Mouse (Mus musculus) heart, embryonic 16.5 days (tissue): Measurements from ENCODE around the gene Hist2h2aa2. TPM values are rescaled to one million over a fixed set of nuclear protein-coding genes. Genes with fewer than 3 reads are reported as not detected.
A peak's percentile ranks its signal among the peaks of the same experiment; 100 is the strongest.
"Not testable (repeated sequence)": the region's sequence is repeated elsewhere in the genome, so short reads cannot be mapped to it uniquely, and the experiment has no call there.

ENCODE experiments used
- ATAC-seq: fragments of 200-750 bp; cut with Nextera tagmentation; replicated peaks from 2 replicates; pipeline ENCODE4 v1.8.0; 2017; ENCODE audit warnings: moderate number of reproducible peaks; ENCODE audit not compliant: insufficient read depth, low FRiP score; ENCODE audit errors: extremely low read depth
- H3K27ac ChIP-seq: fragments of 300-500 bp; sonication (generic); 2 replicates; pipeline ENCODE4 v1.5.1; 2014; ENCODE audit warnings: mild to moderate bottlenecking, low read length, control low read depth, moderate library complexity
- H3K27me3 ChIP-seq: fragments of 300-500 bp; sonication (generic); 2 replicates; pipeline ENCODE4 v1.6.1; 2014; ENCODE audit warnings: low read length, mixed read lengths; ENCODE audit not compliant: control insufficient read depth, insufficient read depth
- H3K36me3 ChIP-seq: fragments of 300-500 bp; sonication (generic); 2 replicates; pipeline ENCODE4 v1.6.1; 2014; ENCODE audit not compliant: control insufficient read depth, insufficient read depth
- H3K4me1 ChIP-seq: fragments of 300-500 bp; sonication (generic); 2 replicates; pipeline ENCODE4 v1.6.1; 2014; ENCODE audit warnings: low read length, mixed read lengths; ENCODE audit not compliant: control insufficient read depth, insufficient read depth
- H3K4me2 ChIP-seq: fragments of 300-500 bp; sonication (generic); 2 replicates; pipeline ENCODE4 v1.6.1; 2014; ENCODE audit warnings: low read depth, mild to moderate bottlenecking, control low read depth, low read length
- H3K4me3 ChIP-seq: fragments of 300-500 bp; sonication (generic); 2 replicates; pipeline ENCODE4 v1.5.1; 2014; ENCODE audit warnings: mild to moderate bottlenecking, control low read depth, low read length
- H3K9ac ChIP-seq: fragments of 300-500 bp; sonication (generic); 2 replicates; pipeline ENCODE4 v1.6.1; 2014; ENCODE audit warnings: low read length, control low read depth
- H3K9me3 ChIP-seq: fragments of 300-500 bp; sonication (generic); replicated peaks from 2 replicates; pipeline ENCODE4 v1.6.1; 2016; ENCODE audit warnings: low read length; ENCODE audit not compliant: control insufficient read depth
- WGBS: fragments of 180-500 bp; shearing (Covaris S2); extraction: QIAGEN DNeasy Blood & Tissue Kit; methylation state at CpG from one replicate; pipeline ENCODE4 v1.1.7; 2014; 5-methylcytosine and 5-hydroxymethylcytosine counted together
- polyA plus RNA-seq: library from polyadenylated mRNA; unstranded; fragments of >200 nt; fragmentation: Nextera tagmentation; extraction: Ambion mirVana; gene quantifications from 2 replicates; pipeline ENCODE4 v1.2.1, GENCODE M21; 2015

The Hist2h2aa2 gene
- polyA plus RNA-seq, 1 experiment from 2014 or later, result 41.1 TPM

DNA sequence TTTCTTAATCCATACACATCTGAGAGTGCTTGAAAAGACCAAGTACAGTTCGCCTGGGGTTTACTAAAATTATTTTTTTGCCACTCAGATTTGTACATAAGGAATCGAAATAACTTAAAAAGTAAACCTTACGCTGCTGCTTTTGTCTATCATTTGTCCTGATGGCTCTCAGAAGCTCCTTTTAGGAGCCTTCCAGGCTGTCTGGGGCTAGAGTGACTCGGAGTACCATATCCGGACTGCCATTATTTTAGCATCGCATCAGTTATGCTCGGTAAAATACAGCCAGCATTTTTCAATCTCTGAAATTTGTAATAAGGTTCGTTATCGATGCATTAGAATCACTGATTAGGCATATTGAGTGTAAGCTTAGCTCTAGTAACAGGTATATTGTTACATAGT lies 722 bp upstream of the Hist2h2aa2 start:
- H3K4me3 ChIP-seq, result peak overlapping the region; percentile 12; the same call in 1 of the 2 replicates
- WGBS, result 79% methylated on average over 9 of the region's 9 CpGs

DNA sequence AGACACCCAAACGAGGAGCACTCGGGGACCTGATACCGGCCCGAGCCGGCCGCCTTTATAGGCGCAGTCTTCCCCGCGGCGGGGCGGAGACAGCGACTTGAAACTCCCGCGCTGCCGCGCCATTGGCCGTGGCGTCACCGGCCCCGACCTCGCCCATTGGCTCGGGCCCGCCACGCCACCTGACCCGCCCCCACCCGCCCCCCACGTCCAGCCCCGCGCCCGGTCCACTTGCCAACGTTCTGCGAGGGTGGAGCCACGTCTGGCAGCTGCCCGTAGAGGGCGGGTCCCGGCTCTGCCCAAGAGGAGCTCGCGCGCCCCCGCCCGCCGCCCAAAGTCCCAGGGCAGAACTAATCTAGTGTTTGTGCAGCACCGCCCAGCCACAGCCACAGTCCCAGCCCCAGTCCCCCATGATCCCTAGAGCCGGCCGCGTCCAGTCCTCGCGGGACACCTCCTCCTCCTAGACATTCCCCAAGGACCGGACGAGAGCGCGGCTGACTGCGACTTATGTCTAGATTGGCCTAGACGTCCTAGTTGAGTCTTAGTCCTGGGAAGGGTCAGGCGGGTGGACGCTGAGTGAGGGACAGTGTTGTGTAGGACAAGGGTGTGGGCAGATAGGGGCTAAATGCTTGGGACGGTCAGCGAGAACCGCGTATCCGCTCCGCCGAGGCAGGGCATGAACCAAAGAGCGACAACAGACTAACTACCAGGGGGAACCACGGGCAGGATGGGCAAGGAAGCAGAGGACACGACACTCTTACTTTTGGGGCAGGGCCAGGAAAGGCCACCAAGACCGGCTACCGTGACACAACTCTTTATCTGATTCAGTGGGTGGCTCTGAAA lies 902 bp downstream of the Hist2h2aa2 start, which contains the start of gene Hist2h3c2:
Gene Hist2h3c2, minus strand, starts transcription at position 174 of the 840 bp plus-strand sequence.
- H3K36me3 ChIP-seq, H3K27me3 ChIP-seq, H3K9me3 ChIP-seq: not testable (repeated sequence)
- Histone ChIP-seq H3K4me2 (peak within 1 kb of the TSS; percentile 64), H3K9ac (peak within 1 kb of the TSS; percentile 71), H3K4me3 (peak within 1 kb of the TSS; percentile 56), H3K4me1 (peaks cover 17% of the 10 kb centered on the region), H3K27ac (peak within 1 kb of the TSS; percentile 77)
- WGBS, result 0% methylated on average over 10 of the region's 68 CpGs
- ATAC-seq, result peak; percentile 90

More for the DNA sequence above, 722 bp upstream of the Hist2h2aa2 start:
- H3K9ac ChIP-seq, result peak overlapping the region; percentile 71
- H3K36me3 ChIP-seq, result no peaks in the 10 kb centered on the region
- no peak for ATAC-seq
- H3K4me1 ChIP-seq, result peaks cover 22% of the 10 kb centered on the region
- H3K27ac ChIP-seq, result peak overlapping the region; percentile 87
- H3K9me3 ChIP-seq, result no peaks in the 10 kb centered on the region
- no peaks in the 10 kb centered on the region for H3K27me3 ChIP-seq
- peak overlapping the region; percentile 57 for H3K4me2 ChIP-seq

GRCm38 (mm10) chr3:96237904-96238511 lies 2.1 kb downstream of the Hist2h2aa2 start:
- Histone ChIP-seq H3K4me3 (peak overlapping the region; percentile 56), H3K27ac (peak overlapping the region; percentile 63), H3K36me3 (no peaks in the 10 kb centered on the region), H3K9me3 (no peaks in the 10 kb centered on the region), H3K4me1 (peaks cover 10% of the 10 kb centered on the region), H3K9ac (peak overlapping the region; percentile 71), H3K27me3 (no peaks in the 10 kb centered on the region), H3K4me2 (peak overlapping the region; percentile 64)
- no peak for ATAC-seq
- WGBS, result under 1% methylated on average over 12 of the region's 12 CpGs

- Histone ChIP-seq H3K9ac (peak overlapping the region; percentile 71), H3K4me3 (peak overlapping the region; percentile 56), H3K4me1 (peaks cover 10% of the 10 kb centered on the region), H3K4me2 (peak overlapping the region; percentile 64), H3K27me3 (no peaks in the 10 kb centered on the region), H3K27ac (peak overlapping the region; percentile 25; the same call in 1 of the 2 replicates), H3K9me3 (no peaks in the 10 kb centered on the region), H3K36me3 (no peaks in the 10 kb centered on the region)
- no peak for ATAC-seq
- WGBS, result 28% methylated on average over 7 of the region's 7 CpGs
Observed at GRCm38 (mm10) chr3:96237335-96237903, 2.7 kb downstream of the Hist2h2aa2 start.

DNA sequence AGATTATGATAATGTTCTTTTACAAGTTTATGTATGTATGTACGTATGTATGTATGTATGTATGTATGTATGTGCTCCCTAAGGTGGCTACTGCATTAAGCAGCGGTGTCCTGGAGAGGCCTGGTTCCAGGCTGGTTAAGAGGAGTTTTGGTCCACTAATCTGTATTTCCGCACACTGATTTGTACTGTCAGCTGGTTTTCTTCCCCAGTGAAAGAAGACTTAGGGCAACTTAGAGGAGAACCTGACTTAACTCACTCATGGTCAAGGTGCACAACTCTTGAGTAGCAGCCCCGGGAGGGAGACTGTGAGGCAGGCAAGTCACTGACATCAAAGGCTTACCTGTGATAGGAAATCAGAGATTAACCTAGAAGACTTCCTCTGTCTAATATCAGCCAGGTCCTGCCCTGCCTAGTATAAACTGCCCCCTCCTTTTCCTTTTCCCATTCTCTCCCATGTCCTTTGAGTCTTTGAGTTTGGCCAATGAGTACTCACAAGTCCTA lies 3.2 kb downstream of the Hist2h2aa2 start:
- WGBS, result 78% methylated on average over 4 of the region's 4 CpGs
- peak overlapping the region; percentile 64 for H3K4me2 ChIP-seq
- peak overlapping the region; percentile 56 for H3K4me3 ChIP-seq
- H3K27me3 ChIP-seq, result no peaks in the 10 kb centered on the region
- no peaks in the 10 kb centered on the region for H3K36me3 ChIP-seq
- H3K9ac ChIP-seq, result peak overlapping the region; percentile 71
- H3K9me3 ChIP-seq, result no peaks in the 10 kb centered on the region
- no peak for ATAC-seq
- peaks cover 10% of the 10 kb centered on the region for H3K4me1 ChIP-seq
- no peak overlapping the region for H3K27ac ChIP-seq

DNA sequence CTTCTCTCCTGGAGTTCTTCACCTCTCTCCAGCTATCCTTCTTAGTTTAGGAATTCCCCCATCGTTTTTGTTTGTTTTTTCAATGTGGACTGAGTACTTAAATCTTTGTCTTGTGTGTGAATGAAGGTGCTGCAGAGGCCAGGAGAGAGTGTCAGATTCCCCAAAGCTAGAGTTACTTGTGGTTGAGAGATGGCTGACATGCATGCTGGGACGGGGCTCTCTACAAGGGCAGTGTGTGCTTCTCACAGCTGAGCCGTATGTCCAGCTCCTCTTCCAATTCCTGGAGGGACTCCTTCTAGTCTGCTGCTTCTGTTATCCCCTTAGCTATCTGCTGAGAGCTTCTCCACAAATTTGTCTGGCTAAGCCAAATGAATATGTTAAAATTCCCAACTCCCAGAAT lies 4.2 kb downstream of the Hist2h2aa2 start:
- peaks cover 9% of the 10 kb centered on the region for H3K4me1 ChIP-seq
- H3K9ac ChIP-seq, result no peak overlapping the region
- H3K27me3 ChIP-seq, result no peaks in the 10 kb centered on the region
- no peak overlapping the region for H3K27ac ChIP-seq
- no peaks in the 10 kb centered on the region for H3K36me3 ChIP-seq
- WGBS, result 47% methylated on average over 3 of the region's 3 CpGs
- no peak for ATAC-seq
- H3K4me3 ChIP-seq, result no peak overlapping the region
- no peak overlapping the region for H3K4me2 ChIP-seq
- no peaks in the 10 kb centered on the region for H3K9me3 ChIP-seq

DNA sequence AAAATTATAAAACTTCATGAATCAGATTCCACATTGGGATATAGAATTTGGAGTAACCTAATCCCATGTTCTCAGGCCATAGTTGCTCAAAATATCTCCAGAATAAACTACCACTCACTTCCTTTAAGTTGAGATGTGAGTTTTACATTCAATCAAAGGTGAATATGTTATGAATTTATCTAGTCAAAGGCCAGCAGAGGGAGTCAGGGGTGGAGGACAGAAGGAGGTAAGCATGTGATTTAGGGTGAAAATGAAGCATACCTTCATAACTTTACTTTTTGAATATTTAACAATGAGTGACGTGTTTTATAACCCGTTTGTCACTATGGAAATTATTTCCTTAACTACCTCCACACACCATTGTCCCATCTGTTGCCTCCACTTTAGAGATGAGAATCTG lies 5.2 kb downstream of the Hist2h2aa2 start:
- Histone ChIP-seq H3K36me3 (no peaks in the 10 kb centered on the region), H3K9ac (no peak overlapping the region), H3K27me3 (no peaks in the 10 kb centered on the region), H3K9me3 (no peaks in the 10 kb centered on the region), H3K4me2 (no peak overlapping the region), H3K4me3 (no peak overlapping the region), H3K4me1 (peaks cover 7% of the 10 kb centered on the region), H3K27ac (no peak overlapping the region)
- 89% methylated on average over 2 of the region's 2 CpGs for WGBS
- ATAC-seq, result no peak

- Histone ChIP-seq H3K9me3 (no peaks in the 10 kb centered on the region), H3K27ac (no peak overlapping the region), H3K4me1 (no peaks in the 10 kb centered on the region), H3K9ac (no peak overlapping the region), H3K4me3 (no peak overlapping the region), H3K27me3 (no peaks in the 10 kb centered on the region), H3K36me3 (no peaks in the 10 kb centered on the region), H3K4me2 (no peak overlapping the region)
- ATAC-seq, result no peak
- WGBS, result 41% methylated on average over 2 of the region's 2 CpGs
Observed at GRCm38 (mm10) chr3:96231758-96232120, 8.3 kb downstream of the Hist2h2aa2 start.
